Mouse (Mus musculus) myocyte (in vitro differentiated cells): ENCODE results near the gene Rnf185. TPM values are rescaled to one million over a fixed set of nuclear protein-coding genes. Genes with fewer than 3 reads are reported as not detected.

Experiments
- H3K27me3 ChIP-seq: one replicate; pipeline ENCODE4 v1.6.1; 2011; ENCODE audit not compliant: control insufficient read depth, insufficient read depth, insufficient read length
- H3K36me3 ChIP-seq: one replicate; pipeline ENCODE4 v1.6.1; 2011; ENCODE audit not compliant: control insufficient read depth, insufficient read depth
- H3K4me2 ChIP-seq: one replicate; pipeline ENCODE4 v1.6.1; 2011; ENCODE audit warnings: low read depth, control low read depth
- H3K4me3 ChIP-seq: one replicate; pipeline ENCODE4 v1.5.1; 2011; ENCODE audit warnings: mild to moderate bottlenecking, control low read depth, moderate library complexity
- H3K79me2 ChIP-seq: one replicate; pipeline ENCODE4 v1.6.1; 2011; ENCODE audit not compliant: control insufficient read depth, insufficient read depth
- H3ac ChIP-seq: one replicate; pipeline ENCODE4 v1.6.1; 2011; ENCODE audit not compliant: control insufficient read depth, insufficient read length
- CEBPB ChIP-seq: IDR thresholded peaks from 2 replicates; pipeline ENCODE4 v1.6.1; 2011; ENCODE audit warnings: mild to moderate bottlenecking, moderate library complexity; ENCODE audit not compliant: poor library complexity, insufficient read depth, severe bottlenecking
- E2F4 ChIP-seq: IDR thresholded peaks from one replicate; pipeline ENCODE4 v1.6.1; 2011; ENCODE audit warnings: mild to moderate bottlenecking, control low read depth, moderate library complexity; ENCODE audit not compliant: insufficient read depth
- MAX ChIP-seq: IDR thresholded peaks from one replicate; pipeline ENCODE4 v1.6.1; 2011; ENCODE audit warnings: low read depth, mild to moderate bottlenecking, control low read depth
- MYOD1 ChIP-seq, 3 experiments: IDR thresholded peaks; one replicate each; pipeline ENCODE4 v1.6.1; 2011; ENCODE audit warnings: control low read depth in 2 of 3, low read depth in 2 of 3, mild to moderate bottlenecking in 2 of 3, moderate library complexity in 1 of 3; ENCODE audit not compliant: insufficient read length in 2 of 3, control insufficient read depth in 1 of 3
- MYOG ChIP-seq, 3 experiments: IDR thresholded peaks; one replicate each; pipeline ENCODE4 v1.6.1; 2011; ENCODE audit warnings: control low read depth in 2 of 3, low read depth in 2 of 3, mild to moderate bottlenecking in 2 of 3; ENCODE audit not compliant: insufficient read length in 2 of 3, control insufficient read depth in 1 of 3, insufficient read depth in 1 of 3
- POLR2A ChIP-seq: IDR thresholded peaks from one replicate; pipeline ENCODE4 v1.6.1; 2011; ENCODE audit warnings: low read depth, mild to moderate bottlenecking, control low read depth, moderate library complexity; ENCODE audit not compliant: insufficient read length
- POLR2AphosphoS2 ChIP-seq: IDR thresholded peaks from one replicate; pipeline ENCODE4 v1.6.1; 2011; ENCODE audit warnings: low read depth, control low read depth; ENCODE audit not compliant: insufficient read length
- REST ChIP-seq: IDR thresholded peaks from one replicate; pipeline ENCODE4 v1.6.1; 2011; ENCODE audit warnings: mild to moderate bottlenecking, control low read depth, moderate library complexity; ENCODE audit not compliant: insufficient read depth, insufficient read length
- SRF ChIP-seq: IDR thresholded peaks from one replicate; pipeline ENCODE4 v1.6.1; 2011; ENCODE audit warnings: low read depth; ENCODE audit not compliant: control insufficient read depth, insufficient read length
- TCF12 ChIP-seq: IDR thresholded peaks from one replicate; pipeline ENCODE4 v1.6.1; 2011; ENCODE audit warnings: mild to moderate bottlenecking, control low read depth; ENCODE audit not compliant: poor library complexity, insufficient read depth, severe bottlenecking
- TCF3 ChIP-seq: IDR thresholded peaks from one replicate; pipeline ENCODE4 v1.6.1; 2011; ENCODE audit warnings: low read depth, control low read depth; ENCODE audit not compliant: insufficient read length
- USF1 ChIP-seq: IDR thresholded peaks from one replicate; pipeline ENCODE4 v1.6.1; 2011; ENCODE audit warnings: low read depth, mild to moderate bottlenecking, control low read depth, moderate library complexity
- polyA plus RNA-seq: library from polyadenylated mRNA; unstranded; fragments of >200 nt; fragmentation: generic; extraction: Trizol; gene quantifications from one replicate; pipeline ENCODE4 v1.2.1, GENCODE M21; 2012; ENCODE audit warnings: missing spikeins

Rnf185 gene
- polyA plus RNA-seq, 1 experiment = 47.2 TPM

GRCm38 (mm10) chr11:3374741-3375140, 77.4 kb downstream of the Rnf185 start:
- Histone ChIP-seq H3K4me3 (peak overlapping the region; percentile 3), H3ac (no peak overlapping the region), H3K79me2 (peaks cover 11% of the 10 kb centered on the region), H3K36me3 (no peaks in the 10 kb centered on the region), H3K27me3 (no peaks in the 10 kb centered on the region), H3K4me2 (peak overlapping the region; percentile 79)
- no peak for TF ChIP-seq CEBPB
- TF ChIP-seq POLR2A = peak; percentile 18
- TF ChIP-seq MYOG (IDR thresholded peaks at IDR 0.05; ENCODE audit: control insufficient read depth in 1 of 3, insufficient read depth in 1 of 3, insufficient read length in 2 of 3, low read depth in 2 of 3) = no peak
- TF ChIP-seq SRF = no peak
- TF ChIP-seq REST = no peak

- peak overlapping the region; percentile 3 for H3K4me3 ChIP-seq
- H3K36me3 ChIP-seq = no peaks in the 10 kb centered on the region
Measured at GRCm38 (mm10) chr11:3374293-3374645, 77.9 kb downstream of the Rnf185 start.

GRCm38 (mm10) chr11:3373591-3374292, 78.4 kb downstream of the Rnf185 start:
- Histone ChIP-seq H3K4me2 (peak overlapping the region; percentile 79), H3K27me3 (no peaks in the 10 kb centered on the region), H3ac (no peak overlapping the region), H3K79me2 (peaks cover 11% of the 10 kb centered on the region), H3K36me3 (no peaks in the 10 kb centered on the region), H3K4me3 (peak overlapping the region; percentile 3)
- TF ChIP-seq POLR2AphosphoS2 = no peak
- TF ChIP-seq E2F4 = no peak
- TF ChIP-seq TCF3 = no peak
- TF ChIP-seq SRF = no peak
- no peak for TF ChIP-seq MAX
- no peak for TF ChIP-seq REST
- no peak for TF ChIP-seq MYOD1 (IDR thresholded peaks at IDR 0.05; ENCODE audit: control insufficient read depth in 1 of 3, insufficient read length in 2 of 3, low read depth in 2 of 3)
- TF ChIP-seq USF1 = no peak

More at GRCm38 (mm10) chr11:3374293-3374645, 77.9 kb downstream of the Rnf185 start:
- no peaks in the 10 kb centered on the region for H3K27me3 ChIP-seq
- no peak for TF ChIP-seq CEBPB
- no peak for TF ChIP-seq USF1
- TF ChIP-seq E2F4 = no peak
- no peak for TF ChIP-seq POLR2AphosphoS2
- TF ChIP-seq TCF3 = no peak
- peak; percentile 15 for TF ChIP-seq POLR2A
- TF ChIP-seq SRF = no peak
- peak in 1 of 3 experiments; percentile 2 for TF ChIP-seq MYOD1 (IDR thresholded peaks at IDR 0.05; ENCODE audit: control insufficient read depth in 1 of 3, insufficient read length in 2 of 3, low read depth in 2 of 3)
- H3ac ChIP-seq = no peak overlapping the region
- H3K4me2 ChIP-seq = peak overlapping the region; percentile 79
- H3K79me2 ChIP-seq = peaks cover 11% of the 10 kb centered on the region

- Histone ChIP-seq H3ac (peak overlapping the region; percentile 7), H3K27me3 (no peaks in the 10 kb centered on the region), H3K79me2 (peaks cover 11% of the 10 kb centered on the region), H3K4me3 (peak overlapping the region; percentile 36), H3K4me2 (peak overlapping the region; percentile 82), H3K36me3 (no peaks in the 10 kb centered on the region)
- TF ChIP-seq MYOD1 (IDR thresholded peaks at IDR 0.05; ENCODE audit: control insufficient read depth in 1 of 3, insufficient read length in 2 of 3, low read depth in 2 of 3) (no peak), SRF (no peak), POLR2AphosphoS2 (no peak), USF1 (no peak), TCF3 (no peak), POLR2A (no peak), MAX (no peak), REST (no peak)
Measured at GRCm38 (mm10) chr11:3371599-3372295, 80.4 kb downstream of the Rnf185 start.

GRCm38 (mm10) chr11:3370928-3371598, 81.1 kb downstream of the Rnf185 start:
- Histone ChIP-seq H3K79me2 (peaks cover 14% of the 10 kb centered on the region), H3K27me3 (no peaks in the 10 kb centered on the region), H3K4me3 (peak overlapping the region; percentile 36), H3K4me2 (peak overlapping the region; percentile 82), H3K36me3 (no peaks in the 10 kb centered on the region), H3ac (peak overlapping the region; percentile 7)
- TF ChIP-seq MYOG (IDR thresholded peaks at IDR 0.05; ENCODE audit: control insufficient read depth in 1 of 3, insufficient read depth in 1 of 3, insufficient read length in 2 of 3, low read depth in 2 of 3) (peak; percentile 47 to 82 (median 67)), TCF3 (peak; percentile 24), MYOD1 (IDR thresholded peaks at IDR 0.05; ENCODE audit: control insufficient read depth in 1 of 3, insufficient read length in 2 of 3, low read depth in 2 of 3) (peak in 2 of 3 experiments; percentile 66 to 71), TCF12 (no peak), POLR2AphosphoS2 (peak; percentile 96), POLR2A (peak; percentile 92)
